Mouse (Mus musculus) bone marrow macrophage, adult 2 months (primary cell): ENCODE results near the gene Pde8a. TPM values are rescaled to one million over a fixed set of nuclear protein-coding genes. Genes with fewer than 3 reads are reported as not detected.
A peak's percentile ranks its signal among the peaks of the same experiment; 100 is the strongest.

Experiments
- H3K27ac ChIP-seq: 2 replicates; pipeline ENCODE4 v1.5.1; 2012; ENCODE audit warnings: low read depth, low read length; ENCODE audit not compliant: insufficient read depth
- H3K4me1 ChIP-seq: 2 replicates; pipeline ENCODE4 v1.6.1; 2012; ENCODE audit warnings: low read length; ENCODE audit not compliant: control insufficient read depth, insufficient read depth
- H3K4me3 ChIP-seq: 2 replicates; pipeline ENCODE4 v1.5.1; 2012; ENCODE audit warnings: mild to moderate bottlenecking, low read length, moderate library complexity; ENCODE audit not compliant: insufficient read depth
- CTCF ChIP-seq: IDR thresholded peaks from 2 replicates; pipeline ENCODE4 v1.5.1; 2012; ENCODE audit warnings: low read depth, mild to moderate bottlenecking, low read length, moderate library complexity
- POLR2A ChIP-seq: IDR thresholded peaks from 2 replicates; pipeline ENCODE4 v1.6.1; 2012; ENCODE audit warnings: mild to moderate bottlenecking, low read depth, low read length, borderline replicate concordance
- polyA plus RNA-seq: library from polyadenylated mRNA; stranded (reverse); fragments of >200 nt; gene quantifications from 2 replicates; pipeline ENCODE4 v1.2.4, GENCODE M21; 2012; ENCODE audit not compliant: missing spikeins, insufficient read depth, insufficient read length

Pde8a gene
- polyA plus RNA-seq, 1 experiment, result 31.7 TPM

DNA sequence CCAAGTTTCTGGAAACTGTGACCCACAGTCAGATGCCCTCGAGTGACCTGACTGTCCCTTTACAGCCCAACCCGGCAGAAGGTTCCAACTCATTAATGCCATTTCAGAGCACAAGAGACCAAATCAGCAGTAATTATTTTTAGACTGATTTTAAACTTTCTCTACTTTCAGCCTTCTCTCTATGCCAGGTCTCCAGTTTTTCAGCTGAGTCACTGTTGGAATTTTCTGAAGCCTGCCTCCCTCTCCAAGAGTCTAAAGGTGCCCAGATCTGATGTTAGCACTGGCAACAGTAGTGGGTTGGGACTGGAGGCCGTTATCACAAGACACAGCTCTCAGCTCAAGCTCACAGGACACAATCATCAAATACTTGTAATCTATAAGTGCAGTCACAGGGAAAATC lies 154.6 kb downstream of the Pde8a start:
- no peak overlapping the region for H3K4me3 ChIP-seq
- H3K4me1 ChIP-seq, result peaks cover 25% of the 10 kb centered on the region
- no peak overlapping the region for H3K27ac ChIP-seq
- no peak for TF ChIP-seq POLR2A
- TF ChIP-seq CTCF, result no peak

DNA sequence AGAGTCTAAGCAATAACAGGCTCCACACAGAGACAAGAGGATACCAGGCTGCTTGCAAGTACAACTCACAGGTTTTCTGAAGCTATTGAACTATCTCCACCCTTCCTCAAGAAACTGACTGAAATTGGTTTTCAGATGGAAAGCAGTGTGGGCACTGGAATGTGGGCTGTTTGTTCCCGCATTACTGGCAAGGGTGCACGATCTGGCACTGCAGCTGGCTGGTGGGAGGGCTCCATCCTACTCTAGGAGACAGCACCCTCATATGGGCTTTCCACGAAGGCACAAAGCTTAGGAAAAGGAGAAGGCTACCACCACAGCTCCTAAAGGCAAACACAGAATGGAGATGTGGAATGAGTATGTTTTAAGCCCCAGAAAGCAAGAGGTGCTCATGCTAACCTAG lies 156.3 kb downstream of the Pde8a start:
- no peak overlapping the region for H3K4me3 ChIP-seq
- no peak overlapping the region for H3K27ac ChIP-seq
- TF ChIP-seq POLR2A, result no peak
- no peak for TF ChIP-seq CTCF
- H3K4me1 ChIP-seq, result peaks cover 31% of the 10 kb centered on the region

DNA sequence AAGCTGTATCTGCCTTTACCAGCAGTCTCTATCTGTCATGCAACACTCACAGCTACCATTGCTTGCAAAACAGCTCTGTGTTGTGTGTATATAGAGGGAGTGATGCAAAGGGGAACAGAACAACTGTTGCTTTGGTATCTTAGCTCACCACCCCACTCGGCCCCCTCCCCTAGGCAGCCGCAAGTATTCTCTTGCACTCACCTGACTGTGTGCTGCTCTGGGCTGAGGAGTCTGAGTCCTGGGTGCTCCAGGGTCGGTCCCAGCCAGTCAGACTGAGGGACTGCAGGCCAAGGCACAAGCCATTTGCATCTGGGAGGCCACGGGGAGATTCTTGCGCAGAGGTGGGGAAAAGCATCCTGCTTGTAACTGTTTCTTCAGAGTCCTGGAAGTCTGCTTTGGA lies 158.4 kb downstream of the Pde8a start:
- peak overlapping the region; percentile 20 for H3K4me3 ChIP-seq
- TF ChIP-seq POLR2A (no peak), CTCF (no peak)
- H3K4me1 ChIP-seq, result peaks cover 31% of the 10 kb centered on the region
- peak overlapping the region; percentile 49 for H3K27ac ChIP-seq

DNA sequence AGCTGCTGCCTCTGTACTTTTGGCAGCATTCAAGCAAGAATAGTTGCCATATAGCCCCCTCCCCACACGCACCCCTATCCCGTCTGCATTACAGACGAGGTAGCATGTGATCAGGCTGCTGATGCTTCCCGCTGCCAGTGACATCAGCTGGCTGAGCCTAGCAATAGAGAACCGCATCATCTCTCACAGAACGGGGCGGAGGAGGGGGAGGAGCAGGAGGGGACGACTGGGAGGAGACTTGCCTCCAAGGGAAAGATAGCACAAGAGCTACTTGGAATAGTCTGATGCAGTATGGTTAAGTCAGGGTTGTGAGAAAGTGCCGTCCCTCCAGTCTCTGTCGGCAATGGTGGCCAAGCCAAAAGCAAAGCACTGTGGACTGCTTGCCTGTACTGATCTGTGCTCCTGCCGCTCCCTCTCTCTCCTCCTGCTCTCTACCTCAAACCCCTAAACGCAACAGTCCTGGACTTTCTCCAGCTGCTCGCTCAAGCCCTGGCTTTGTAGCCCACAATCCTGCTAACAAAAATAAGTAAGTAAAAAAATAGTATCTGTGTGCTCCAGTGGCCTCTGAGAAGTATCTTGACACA lies 159.0 kb downstream of the Pde8a start:
- peaks cover 31% of the 10 kb centered on the region for H3K4me1 ChIP-seq
- TF ChIP-seq CTCF, result no peak
- TF ChIP-seq POLR2A, result no peak
- H3K4me3 ChIP-seq, result peak overlapping the region; percentile 20
- peak overlapping the region; percentile 49 for H3K27ac ChIP-seq

DNA sequence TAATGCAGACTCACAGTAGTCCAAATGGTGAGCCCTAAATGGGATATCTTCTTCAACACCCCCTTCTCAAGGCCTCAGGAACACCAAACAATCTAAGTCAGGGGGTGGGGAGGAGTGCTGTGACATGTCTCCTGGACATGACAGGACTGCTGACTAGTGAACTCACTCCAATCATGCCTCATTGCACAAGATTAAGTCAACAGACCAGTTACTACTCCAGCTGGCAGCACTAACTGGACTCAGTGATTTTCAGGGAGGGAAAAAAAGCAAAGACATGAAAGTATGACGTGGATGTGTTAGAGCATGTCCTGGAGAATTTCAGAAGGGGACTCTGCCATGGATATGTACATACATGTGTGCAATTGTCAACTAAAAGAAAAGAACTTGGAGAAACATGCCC lies 166.0 kb downstream of the Pde8a start:
- H3K4me3 ChIP-seq, result no peak overlapping the region
- no peak overlapping the region for H3K27ac ChIP-seq
- TF ChIP-seq CTCF (no peak), POLR2A (no peak)
- H3K4me1 ChIP-seq, result no peaks in the 10 kb centered on the region

Other genes with a start within 250 kb of the Pde8a start
- 23.5 and 23.6 TPM in 2 replicates for gene Zfp592, start 219.9 kb upstream of the Pde8a start, polyA plus RNA-seq
- 0.16 TPM in 1 of 2 replicates, not detected in the other for gene Alpk3, start 156.0 kb upstream of the Pde8a start, polyA plus RNA-seq
- not detected in 2 replicates for gene Slc28a1, start 98.8 kb upstream of the Pde8a start, polyA plus RNA-seq
- 1,512 and 1,555 TPM in 2 replicates for gene Rps17, start 131.7 kb downstream of the Pde8a start, polyA plus RNA-seq
- gene Cpeb1, start 241.9 kb downstream of the Pde8a start, polyA plus RNA-seq, result 0.97 and 1.1 TPM in 2 replicates